Mouse (Mus musculus): ENCODE data around the gene Cul5. TPM values are rescaled to one million over a fixed set of nuclear protein-coding genes. Genes with fewer than 3 reads are reported as not detected.

Gene Cul5
- polyA plus RNA-seq, 1 experiment from 2014 or later: 33.1 TPM

DNA sequence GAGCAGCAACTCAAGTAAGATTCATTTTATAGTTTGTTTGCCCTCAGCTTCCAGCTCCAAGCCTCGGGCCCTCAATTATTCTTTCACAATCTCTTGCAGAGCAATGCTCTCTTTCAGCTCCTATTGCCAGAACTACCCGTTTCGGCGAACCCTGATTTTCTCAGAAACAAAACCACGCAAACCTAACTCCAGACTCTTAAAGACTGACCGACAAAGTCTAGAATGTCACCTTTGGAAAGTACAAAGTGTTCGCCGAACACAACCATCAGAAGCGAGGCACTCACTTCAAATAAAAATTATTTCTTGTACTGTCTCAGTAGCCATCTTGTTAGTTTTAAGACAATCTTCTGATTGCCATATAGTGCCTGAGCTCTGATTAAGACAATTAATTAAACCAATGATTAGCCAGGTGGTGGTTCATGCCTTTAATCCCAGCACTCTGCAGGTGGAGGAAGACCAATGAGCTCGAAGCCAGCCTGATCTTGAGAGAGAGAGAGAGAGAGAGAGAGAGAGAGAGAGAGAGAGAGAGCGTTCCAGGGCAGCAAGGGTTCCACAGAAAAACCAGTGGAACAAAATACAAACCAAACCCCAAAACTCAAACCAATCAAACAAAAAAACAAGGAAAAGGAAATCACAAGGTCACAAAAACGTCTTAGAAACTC lies 60.4 kb downstream of the Cul5 start:
- peak; percentile 11; the same call in 1 of the 2 replicates for ATAC-seq (ENCODE audit: low FRiP score, low TSS enrichment)
- H3K27ac ChIP-seq (ENCODE audit: low read length): no peak overlapping the region

DNA sequence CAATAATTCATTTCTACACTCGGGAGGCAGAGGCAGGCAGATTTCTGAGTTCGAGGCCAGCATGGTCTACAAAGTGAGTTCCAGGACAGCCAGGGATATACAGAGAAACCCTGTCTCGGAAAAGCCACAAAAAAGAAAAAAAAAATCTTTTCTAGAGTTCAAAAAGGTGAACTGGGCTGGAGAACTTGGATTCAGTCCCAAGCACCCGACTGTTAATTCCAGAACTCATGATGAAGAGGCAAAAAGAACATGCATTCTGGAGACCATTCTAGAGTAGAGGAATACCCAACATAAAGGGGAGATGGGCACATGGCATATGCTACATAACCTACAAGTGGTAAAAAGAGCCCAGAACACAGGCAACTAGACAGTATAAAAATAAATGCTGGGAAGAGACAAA lies 62.0 kb downstream of the Cul5 start:
- H3K36me3 ChIP-seq (ENCODE audit: insufficient read depth, low read length): no peaks in the 10 kb centered on the region
- WGBS: 92% methylated on average over 4 of the region's 4 CpGs
- no peak overlapping the region for H3K4me2 ChIP-seq (replicated peaks; ENCODE audit: low read depth, low read length)
- H3K4me1 ChIP-seq (ENCODE audit: insufficient read depth, low read length): peaks cover 17% of the 10 kb centered on the region; the same call in 1 of the 2 replicates
- H3K9me3 ChIP-seq (ENCODE audit: low read length): no peaks in the 10 kb centered on the region
- H3K27ac ChIP-seq (ENCODE audit: low read length): no peak overlapping the region
- H3K9ac ChIP-seq (replicated peaks; ENCODE audit: low read length): no peak overlapping the region
- H3K4me3 ChIP-seq (ENCODE audit: low read length): no peak overlapping the region
- H3K27me3 ChIP-seq (ENCODE audit: insufficient read depth, low read length): no peaks in the 10 kb centered on the region
- no peak for ATAC-seq (ENCODE audit: low FRiP score, low TSS enrichment)

More for the DNA sequence above, 60.4 kb downstream of the Cul5 start:
- Histone ChIP-seq H3K27me3 (ENCODE audit: insufficient read depth, low read length) (no peaks in the 10 kb centered on the region), H3K4me1 (ENCODE audit: insufficient read depth, low read length) (peaks cover 14% of the 10 kb centered on the region; the same call in 1 of the 2 replicates), H3K36me3 (ENCODE audit: insufficient read depth, low read length) (0 out of 2 replicates have a peak, but pooled peaks cover 6% of the 10 kb centered on the region), H3K9me3 (ENCODE audit: low read length) (no peaks in the 10 kb centered on the region), H3K4me3 (ENCODE audit: low read length) (peak overlapping the region; percentile 58), H3K4me2 (replicated peaks; ENCODE audit: low read depth, low read length) (peak overlapping the region; percentile 70), H3K9ac (replicated peaks; ENCODE audit: low read length) (peak overlapping the region; percentile 73)
- WGBS: 73% methylated on average over 12 of the region's 12 CpGs

DNA sequence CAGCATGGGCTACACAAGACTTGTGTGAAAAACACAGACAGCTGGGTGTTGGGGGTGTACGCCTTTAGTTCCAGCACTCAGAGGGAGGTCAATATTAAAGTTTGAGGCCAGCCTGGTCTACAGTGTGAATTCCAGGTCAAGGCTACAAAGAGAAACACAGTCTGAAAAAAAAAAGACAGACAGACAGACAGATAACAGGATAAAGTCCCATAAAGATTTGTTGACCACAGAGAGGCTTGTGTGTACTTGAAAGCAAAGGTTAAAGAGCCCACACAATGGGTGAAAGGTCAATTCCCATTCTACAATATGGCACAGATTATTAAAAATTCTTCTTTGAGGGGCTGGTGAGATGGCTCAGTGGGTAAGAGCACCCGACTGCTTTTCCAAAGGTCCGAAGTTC lies 62.6 kb downstream of the Cul5 start:
- no peak overlapping the region for H3K27ac ChIP-seq (ENCODE audit: low read length)
- no peak overlapping the region for H3K4me3 ChIP-seq (ENCODE audit: low read length)
- WGBS: 92% methylated on average over 3 of the region's 3 CpGs
- H3K36me3 ChIP-seq (ENCODE audit: insufficient read depth, low read length): no peaks in the 10 kb centered on the region
- H3K9me3 ChIP-seq (ENCODE audit: low read length): no peaks in the 10 kb centered on the region
- H3K9ac ChIP-seq (replicated peaks; ENCODE audit: low read length): no peak overlapping the region
- no peaks in the 10 kb centered on the region for H3K27me3 ChIP-seq (ENCODE audit: insufficient read depth, low read length)
- H3K4me2 ChIP-seq (replicated peaks; ENCODE audit: low read depth, low read length): no peak overlapping the region
- no peak for ATAC-seq (ENCODE audit: low FRiP score, low TSS enrichment)
- peaks cover 17% of the 10 kb centered on the region; the same call in 1 of the 2 replicates for H3K4me1 ChIP-seq (ENCODE audit: insufficient read depth, low read length)

DNA sequence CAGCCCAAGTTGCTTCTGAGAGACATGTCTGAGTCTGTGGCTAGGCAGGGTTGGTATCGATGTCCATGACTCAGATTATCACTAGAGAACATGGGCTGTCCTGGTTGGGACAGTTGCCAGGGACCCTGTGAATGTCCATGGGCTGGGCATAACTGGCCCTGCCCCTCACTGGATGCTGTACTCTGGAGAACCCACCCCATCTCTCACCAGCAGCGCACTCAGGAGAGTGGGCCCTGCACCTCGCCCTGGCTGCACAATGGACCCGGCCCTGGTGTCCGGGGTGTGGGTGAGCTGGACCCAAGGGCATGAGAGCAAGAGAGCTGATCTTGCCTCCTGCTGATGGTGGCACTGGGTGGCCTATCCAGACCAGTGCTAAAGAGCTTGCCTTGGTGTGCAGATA lies 64.9 kb downstream of the Cul5 start:
- WGBS: 90% methylated on average over 5 of the region's 5 CpGs
- Histone ChIP-seq H3K27me3 (ENCODE audit: insufficient read depth, low read length) (no peaks in the 10 kb centered on the region), H3K4me3 (ENCODE audit: low read length) (no peak overlapping the region), H3K36me3 (ENCODE audit: insufficient read depth, low read length) (no peaks in the 10 kb centered on the region), H3K9ac (replicated peaks; ENCODE audit: low read length) (no peak overlapping the region), H3K4me2 (replicated peaks; ENCODE audit: low read depth, low read length) (no peak overlapping the region), H3K9me3 (ENCODE audit: low read length) (no peaks in the 10 kb centered on the region), H3K27ac (ENCODE audit: low read length) (no peak overlapping the region), H3K4me1 (ENCODE audit: insufficient read depth, low read length) (peaks cover 17% of the 10 kb centered on the region; the same call in 1 of the 2 replicates)
- ATAC-seq (ENCODE audit: low FRiP score, low TSS enrichment): no peak

DNA sequence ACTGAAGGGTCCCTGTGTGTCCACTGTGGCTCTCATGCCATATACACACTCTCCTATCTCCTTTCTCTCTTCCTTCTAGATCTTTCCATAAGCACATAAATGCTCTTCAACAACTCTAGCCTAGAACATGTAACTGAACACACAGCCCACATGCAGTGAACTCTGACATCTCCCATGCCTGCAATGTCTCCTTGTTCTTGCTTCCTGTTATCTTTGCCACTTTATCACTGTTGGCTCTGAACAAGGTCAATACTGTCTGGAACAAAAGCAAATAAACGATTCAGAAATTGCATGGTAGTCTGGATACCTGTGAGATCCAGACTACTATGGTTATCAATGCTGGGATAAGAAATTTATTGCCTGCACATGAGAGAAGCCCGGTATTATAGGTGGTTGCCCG lies 66.0 kb downstream of the Cul5 start:
- no peak for ATAC-seq (ENCODE audit: low FRiP score, low TSS enrichment)
- Histone ChIP-seq H3K4me3 (ENCODE audit: low read length) (no peak overlapping the region), H3K9me3 (ENCODE audit: low read length) (no peaks in the 10 kb centered on the region), H3K9ac (replicated peaks; ENCODE audit: low read length) (no peak overlapping the region), H3K27ac (ENCODE audit: low read length) (no peak overlapping the region), H3K4me2 (replicated peaks; ENCODE audit: low read depth, low read length) (no peak overlapping the region), H3K4me1 (ENCODE audit: insufficient read depth, low read length) (0 out of 2 replicates have a peak, but pooled peaks cover 9% of the 10 kb centered on the region), H3K36me3 (ENCODE audit: insufficient read depth, low read length) (no peaks in the 10 kb centered on the region), H3K27me3 (ENCODE audit: insufficient read depth, low read length) (no peaks in the 10 kb centered on the region)
- WGBS: 80% methylated on average over 3 of the region's 3 CpGs

DNA sequence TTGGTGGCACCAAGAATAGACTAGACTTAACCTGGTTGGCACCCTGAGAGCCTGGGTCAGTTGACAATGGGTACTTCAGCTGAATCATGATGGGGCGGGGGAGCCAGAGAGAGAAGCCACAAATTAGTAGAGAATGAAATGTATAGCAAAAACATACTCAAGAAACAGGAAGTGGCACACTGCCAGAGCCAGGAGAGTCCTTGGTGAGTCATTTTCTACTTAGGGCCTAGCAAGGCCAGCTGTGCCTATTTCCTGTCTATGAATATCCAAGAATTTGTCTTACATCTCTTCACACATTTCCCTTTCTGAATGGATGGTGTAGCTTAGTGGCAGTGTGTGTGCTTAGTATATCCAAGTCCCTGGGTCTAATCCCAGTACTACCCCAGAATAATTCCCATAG lies 66.4 kb downstream of the Cul5 start:
- no peak overlapping the region for H3K27ac ChIP-seq (ENCODE audit: low read length)
- H3K4me2 ChIP-seq (replicated peaks; ENCODE audit: low read depth, low read length): no peak overlapping the region
- 0 out of 2 replicates have a peak, but pooled peaks cover 4% of the 10 kb centered on the region for H3K4me1 ChIP-seq (ENCODE audit: insufficient read depth, low read length)
- H3K9ac ChIP-seq (replicated peaks; ENCODE audit: low read length): no peak overlapping the region
- no peaks in the 10 kb centered on the region for H3K27me3 ChIP-seq (ENCODE audit: insufficient read depth, low read length)
- H3K4me3 ChIP-seq (ENCODE audit: low read length): no peak overlapping the region
- no peaks in the 10 kb centered on the region for H3K9me3 ChIP-seq (ENCODE audit: low read length)
- ATAC-seq (ENCODE audit: low FRiP score, low TSS enrichment): peak; percentile 35; the same call in 1 of the 2 replicates
- 88% methylated on average over 1 of the region's 1 CpGs for WGBS
- no peaks in the 10 kb centered on the region for H3K36me3 ChIP-seq (ENCODE audit: insufficient read depth, low read length)

DNA sequence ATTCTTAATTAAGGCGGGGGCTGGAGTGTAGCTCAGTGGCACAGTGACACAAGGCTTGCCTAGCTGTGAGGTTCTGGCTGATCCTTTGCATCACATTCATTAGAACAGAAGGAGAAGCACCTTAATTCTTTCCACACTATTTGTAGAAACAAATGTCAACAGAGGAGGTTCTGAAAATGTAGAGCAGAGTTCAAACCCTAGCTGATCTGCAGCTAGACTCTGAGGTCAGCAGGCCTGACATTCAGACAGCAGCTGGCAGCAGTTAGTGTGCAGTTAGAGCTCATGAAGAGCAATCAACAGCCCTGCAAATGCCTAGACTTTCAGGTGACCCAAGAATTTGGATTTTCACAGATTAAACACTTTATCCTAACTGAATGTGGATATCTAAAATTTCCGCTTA lies 68.3 kb downstream of the Cul5 start:
- Histone ChIP-seq H3K9ac (replicated peaks; ENCODE audit: low read length) (no peak overlapping the region), H3K4me3 (ENCODE audit: low read length) (no peak overlapping the region), H3K4me1 (ENCODE audit: insufficient read depth, low read length) (0 out of 2 replicates have a peak, but pooled peaks cover 3% of the 10 kb centered on the region), H3K27me3 (ENCODE audit: insufficient read depth, low read length) (no peaks in the 10 kb centered on the region), H3K9me3 (ENCODE audit: low read length) (no peaks in the 10 kb centered on the region), H3K36me3 (ENCODE audit: insufficient read depth, low read length) (no peaks in the 10 kb centered on the region), H3K27ac (ENCODE audit: low read length) (no peak overlapping the region), H3K4me2 (replicated peaks; ENCODE audit: low read depth, low read length) (no peak overlapping the region)
- 94% methylated on average over 2 of the region's 2 CpGs for WGBS
- no peak for ATAC-seq (ENCODE audit: low FRiP score, low TSS enrichment)

DNA sequence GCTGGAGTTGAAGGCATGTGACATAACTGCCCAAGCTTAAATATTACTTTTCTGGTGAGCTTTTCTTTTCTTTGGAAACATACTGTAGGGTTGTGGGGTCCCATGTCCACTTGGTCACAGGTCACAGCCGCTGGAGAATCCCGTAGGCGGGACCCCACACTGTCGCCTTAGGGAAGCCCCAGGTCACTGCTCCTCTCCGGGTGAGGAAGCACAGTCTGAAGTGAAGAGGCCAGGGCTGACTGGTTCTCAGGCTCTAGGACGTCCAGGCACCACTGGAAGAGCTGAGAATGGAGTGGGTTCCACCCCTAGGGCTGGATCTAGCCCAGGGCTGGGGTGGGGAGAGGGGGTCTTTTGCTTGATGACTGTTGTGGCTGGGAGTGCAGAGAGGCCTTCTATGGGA lies 71.2 kb downstream of the Cul5 start:
- no peaks in the 10 kb centered on the region for H3K27me3 ChIP-seq (ENCODE audit: insufficient read depth, low read length)
- H3K9me3 ChIP-seq (ENCODE audit: low read length): no peaks in the 10 kb centered on the region
- no peak overlapping the region for H3K4me2 ChIP-seq (replicated peaks; ENCODE audit: low read depth, low read length)
- peak; percentile 88 for ATAC-seq (ENCODE audit: low FRiP score, low TSS enrichment)
- H3K36me3 ChIP-seq (ENCODE audit: insufficient read depth, low read length): peaks cover 7% of the 10 kb centered on the region; the same call in 1 of the 2 replicates
- H3K4me3 ChIP-seq (ENCODE audit: low read length): no peak overlapping the region
- H3K4me1 ChIP-seq (ENCODE audit: insufficient read depth, low read length): 0 out of 2 replicates have a peak, but pooled peaks cover 1% of the 10 kb centered on the region
- no peak overlapping the region for H3K27ac ChIP-seq (ENCODE audit: low read length)
- no peak overlapping the region for H3K9ac ChIP-seq (replicated peaks; ENCODE audit: low read length)
- 58% methylated on average over 6 of the region's 6 CpGs for WGBS

DNA sequence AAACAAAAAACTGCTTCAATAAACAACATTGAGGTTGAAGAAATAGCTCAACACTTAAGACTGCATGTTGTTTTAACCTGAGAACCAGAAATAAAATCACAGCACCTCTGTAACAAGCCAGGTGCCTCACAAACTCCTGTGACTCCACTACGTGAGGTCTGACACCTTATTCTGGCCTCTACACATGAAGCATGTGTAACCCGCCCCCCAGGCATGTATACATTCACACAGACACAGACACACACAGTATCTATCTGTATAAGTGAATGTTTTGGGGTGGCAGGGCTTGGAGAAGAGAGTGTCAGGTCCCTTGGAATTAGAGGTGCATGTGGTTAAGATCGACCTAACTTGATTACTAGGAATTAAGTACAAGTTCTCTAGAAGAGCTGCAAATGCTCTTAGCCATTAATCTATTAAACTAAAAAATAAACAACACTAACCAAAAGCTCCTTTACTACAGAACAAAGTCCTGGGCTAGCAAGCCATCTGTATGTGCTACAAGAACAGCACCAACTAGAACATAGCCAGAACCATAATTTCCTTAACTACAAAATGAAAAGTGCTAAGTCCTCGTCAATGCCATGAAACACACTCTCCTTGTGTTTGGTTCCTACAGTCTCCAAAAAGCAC lies 72.7 kb downstream of the Cul5 start:
- peaks cover 14% of the 10 kb centered on the region for H3K36me3 ChIP-seq (ENCODE audit: insufficient read depth, low read length)
- H3K4me1 ChIP-seq (ENCODE audit: insufficient read depth, low read length): no peaks in the 10 kb centered on the region
- 91% methylated on average over 4 of the region's 4 CpGs for WGBS
- no peak overlapping the region for H3K9ac ChIP-seq (replicated peaks; ENCODE audit: low read length)
- H3K27me3 ChIP-seq (ENCODE audit: insufficient read depth, low read length): no peaks in the 10 kb centered on the region
- H3K4me2 ChIP-seq (replicated peaks; ENCODE audit: low read depth, low read length): no peak overlapping the region
- H3K4me3 ChIP-seq (ENCODE audit: low read length): no peak overlapping the region
- no peaks in the 10 kb centered on the region for H3K9me3 ChIP-seq (ENCODE audit: low read length)
- no peak for ATAC-seq (ENCODE audit: low FRiP score, low TSS enrichment)
- H3K27ac ChIP-seq (ENCODE audit: low read length): no peak overlapping the region

DNA sequence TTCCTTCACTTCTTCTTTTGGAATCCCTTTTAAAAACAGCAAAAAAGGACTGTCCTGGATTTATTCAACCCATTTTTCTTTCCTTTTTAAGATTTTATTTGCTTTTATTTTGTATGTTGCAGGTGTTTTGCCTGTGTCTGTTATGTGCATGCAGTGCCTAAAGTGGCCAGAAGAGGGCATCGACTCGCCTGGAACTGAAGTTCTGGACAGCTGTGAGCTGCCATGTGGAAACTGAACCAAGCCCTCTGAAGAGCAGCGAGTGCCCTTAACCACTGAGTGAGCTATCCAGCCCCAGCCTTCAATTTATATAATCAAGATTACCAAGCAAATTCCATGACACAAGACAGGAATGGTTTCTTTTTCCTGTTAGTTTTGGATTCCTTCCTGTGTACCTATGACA lies 75.0 kb downstream of the Cul5 start:
- no peak overlapping the region for H3K27ac ChIP-seq (ENCODE audit: low read length)
- ATAC-seq (ENCODE audit: low FRiP score, low TSS enrichment): no peak
- no peaks in the 10 kb centered on the region for H3K4me1 ChIP-seq (ENCODE audit: insufficient read depth, low read length)
- H3K36me3 ChIP-seq (ENCODE audit: insufficient read depth, low read length): peaks cover 23% of the 10 kb centered on the region
- no peaks in the 10 kb centered on the region for H3K9me3 ChIP-seq (ENCODE audit: low read length)
- H3K4me3 ChIP-seq (ENCODE audit: low read length): no peak overlapping the region
- no peak overlapping the region for H3K9ac ChIP-seq (replicated peaks; ENCODE audit: low read length)
- no peak overlapping the region for H3K4me2 ChIP-seq (replicated peaks; ENCODE audit: low read depth, low read length)
- H3K27me3 ChIP-seq (ENCODE audit: insufficient read depth, low read length): no peaks in the 10 kb centered on the region
- WGBS: 4% methylated on average over 3 of the region's 3 CpGs
